Mouse (Mus musculus): Measurements from ENCODE around the gene Aicda. TPM values are rescaled to one million over a fixed set of nuclear protein-coding genes. Genes with fewer than 3 reads are reported as not detected.

Gene Aicda
- total RNA-seq, 1 experiment: 0.76 TPM

- H3K4me3 ChIP-seq (ENCODE audit: insufficient read depth in 1 of 2, low read depth in 1 of 2, low read length in 2 of 2, poor library complexity in 1 of 2, severe bottlenecking in 1 of 2): no peak overlapping the region
- in situ Hi-C loops (cut with MboI; ENCODE audit: low sequenced_read_pairs in 2 of 2, unreplicated experiment in 2 of 2): no loop called here
- no peak for DNase-seq (ENCODE audit: low read depth, low spot score)
- TF ChIP-seq CHD2 (IDR thresholded peaks at IDR 0.05; ENCODE audit: low read depth, low read length): no peak
- H3K9me3 ChIP-seq (ENCODE audit: control insufficient read depth, insufficient read depth, low read depth, low read length): no peaks in the 10 kb centered on the region
- H3K4me1 ChIP-seq (ENCODE audit: control insufficient read depth in 2 of 2, insufficient read depth in 2 of 2, low read length in 2 of 2, poor library complexity in 1 of 2): no peaks in the 10 kb centered on the region
- H3K36me3 ChIP-seq (ENCODE audit: control insufficient read depth, insufficient read depth, low read length, poor library complexity, severe bottlenecking): no peaks in the 10 kb centered on the region
- no peak overlapping the region for H3K27ac ChIP-seq (ENCODE audit: insufficient read depth, low read depth, low read length, poor library complexity, severe bottlenecking)
- no peak overlapping the region for H3K9ac ChIP-seq (ENCODE audit: insufficient read depth, low read depth, low read length, poor library complexity, severe bottlenecking)
Observed at GRCm38 (mm10) chr6:122543574-122543973, 10.0 kb upstream of the Aicda start.

- DNase-seq (ENCODE audit: low read depth, low spot score): no peak
- no peak for TF ChIP-seq HCFC1 (IDR thresholded peaks at IDR 0.05; ENCODE audit: borderline replicate concordance, insufficient read depth, low read length)
- TF ChIP-seq ZNF384 (IDR thresholded peaks at IDR 0.05; ENCODE audit: low read depth, low read length): no peak
- TF ChIP-seq CHD2 (IDR thresholded peaks at IDR 0.05; ENCODE audit: low read depth, low read length): no peak
- TF ChIP-seq MAFK (IDR thresholded peaks at IDR 0.05; ENCODE audit: insufficient read depth, low read depth, low read length): no peak
- TF ChIP-seq ZC3H11A (IDR thresholded peaks at IDR 0.05; ENCODE audit: borderline replicate concordance, low read depth, low read length): no peak
- H3K9me3 ChIP-seq (ENCODE audit: control insufficient read depth, insufficient read depth, low read depth, low read length): no peaks in the 10 kb centered on the region
- no peak overlapping the region for H3K9ac ChIP-seq (ENCODE audit: insufficient read depth, low read depth, low read length, poor library complexity, severe bottlenecking)
- H3K4me3 ChIP-seq (ENCODE audit: insufficient read depth in 1 of 2, low read depth in 1 of 2, low read length in 2 of 2, poor library complexity in 1 of 2, severe bottlenecking in 1 of 2): no peak overlapping the region
- no peak overlapping the region for H3K27ac ChIP-seq (ENCODE audit: insufficient read depth, low read depth, low read length, poor library complexity, severe bottlenecking)
- no peaks in the 10 kb centered on the region for H3K4me1 ChIP-seq (ENCODE audit: control insufficient read depth in 2 of 2, insufficient read depth in 2 of 2, low read length in 2 of 2, poor library complexity in 1 of 2)
- in situ Hi-C loops (cut with MboI; ENCODE audit: low sequenced_read_pairs in 2 of 2, unreplicated experiment in 2 of 2): no loop called here
- no peaks in the 10 kb centered on the region for H3K36me3 ChIP-seq (ENCODE audit: control insufficient read depth, insufficient read depth, low read length, poor library complexity, severe bottlenecking)
Observed at GRCm38 (mm10) chr6:122544672-122545071, 8.9 kb upstream of the Aicda start.

- no peak for DNase-seq (ENCODE audit: low read depth, low spot score)
- Histone ChIP-seq H3K36me3 (ENCODE audit: control insufficient read depth, insufficient read depth, low read length, poor library complexity, severe bottlenecking) (no peaks in the 10 kb centered on the region), H3K9me3 (ENCODE audit: control insufficient read depth, insufficient read depth, low read depth, low read length) (no peaks in the 10 kb centered on the region), H3K9ac (ENCODE audit: insufficient read depth, low read depth, low read length, poor library complexity, severe bottlenecking) (no peak overlapping the region), H3K4me3 (ENCODE audit: insufficient read depth in 1 of 2, low read depth in 1 of 2, low read length in 2 of 2, poor library complexity in 1 of 2, severe bottlenecking in 1 of 2) (no peak overlapping the region), H3K4me1 (ENCODE audit: control insufficient read depth in 2 of 2, insufficient read depth in 2 of 2, low read length in 2 of 2, poor library complexity in 1 of 2) (no peaks in the 10 kb centered on the region), H3K27ac (ENCODE audit: insufficient read depth, low read depth, low read length, poor library complexity, severe bottlenecking) (no peak overlapping the region)
- TF ChIP-seq MAFK (IDR thresholded peaks at IDR 0.05; ENCODE audit: insufficient read depth, low read depth, low read length) (no peak), ZNF384 (IDR thresholded peaks at IDR 0.05; ENCODE audit: low read depth, low read length) (no peak), CHD2 (IDR thresholded peaks at IDR 0.05; ENCODE audit: low read depth, low read length) (no peak), ZC3H11A (IDR thresholded peaks at IDR 0.05; ENCODE audit: borderline replicate concordance, low read depth, low read length) (no peak), HCFC1 (IDR thresholded peaks at IDR 0.05; ENCODE audit: borderline replicate concordance, insufficient read depth, low read length) (no peak)
- in situ Hi-C loops (cut with MboI; ENCODE audit: low sequenced_read_pairs in 2 of 2, unreplicated experiment in 2 of 2): no loop called here
Observed at GRCm38 (mm10) chr6:122545289-122545882, 8.2 kb upstream of the Aicda start.

- H3K27ac ChIP-seq (ENCODE audit: insufficient read depth, low read depth, low read length, poor library complexity, severe bottlenecking): no peak overlapping the region
- TF ChIP-seq HCFC1 (IDR thresholded peaks at IDR 0.05; ENCODE audit: borderline replicate concordance, insufficient read depth, low read length) (no peak), CHD2 (IDR thresholded peaks at IDR 0.05; ENCODE audit: low read depth, low read length) (no peak), ZC3H11A (IDR thresholded peaks at IDR 0.05; ENCODE audit: borderline replicate concordance, low read depth, low read length) (no peak), MAFK (IDR thresholded peaks at IDR 0.05; ENCODE audit: insufficient read depth, low read depth, low read length) (no peak), ZNF384 (IDR thresholded peaks at IDR 0.05; ENCODE audit: low read depth, low read length) (no peak)
- DNase-seq (ENCODE audit: low read depth, low spot score): no peak
- no peaks in the 10 kb centered on the region for H3K36me3 ChIP-seq (ENCODE audit: control insufficient read depth, insufficient read depth, low read length, poor library complexity, severe bottlenecking)
- no peaks in the 10 kb centered on the region for H3K9me3 ChIP-seq (ENCODE audit: control insufficient read depth, insufficient read depth, low read depth, low read length)
- in situ Hi-C loops (cut with MboI; ENCODE audit: low sequenced_read_pairs in 2 of 2, unreplicated experiment in 2 of 2): no loop called here
- H3K4me3 ChIP-seq (ENCODE audit: insufficient read depth in 1 of 2, low read depth in 1 of 2, low read length in 2 of 2, poor library complexity in 1 of 2, severe bottlenecking in 1 of 2): no peak overlapping the region
- no peaks in the 10 kb centered on the region for H3K4me1 ChIP-seq (ENCODE audit: control insufficient read depth in 2 of 2, insufficient read depth in 2 of 2, low read length in 2 of 2, poor library complexity in 1 of 2)
- no peak overlapping the region for H3K9ac ChIP-seq (ENCODE audit: insufficient read depth, low read depth, low read length, poor library complexity, severe bottlenecking)
Observed at GRCm38 (mm10) chr6:122545948-122546347, 7.7 kb upstream of the Aicda start.

GRCm38 (mm10) chr6:122554102-122554501 is 501 bp downstream of the Aicda start:
- Histone ChIP-seq H3K9me3 (ENCODE audit: control insufficient read depth, insufficient read depth, low read depth, low read length) (no peaks in the 10 kb centered on the region), H3K4me3 (ENCODE audit: insufficient read depth in 1 of 2, low read depth in 1 of 2, low read length in 2 of 2, poor library complexity in 1 of 2, severe bottlenecking in 1 of 2) (no peak overlapping the region), H3K4me1 (ENCODE audit: control insufficient read depth in 2 of 2, insufficient read depth in 2 of 2, low read length in 2 of 2, poor library complexity in 1 of 2) (peaks cover 0 to 2% of the 10 kb centered on the region in 2 experiments; a peak in 1 of 4 replicates), H3K9ac (ENCODE audit: insufficient read depth, low read depth, low read length, poor library complexity, severe bottlenecking) (no peak overlapping the region), H3K36me3 (ENCODE audit: control insufficient read depth, insufficient read depth, low read length, poor library complexity, severe bottlenecking) (no peaks in the 10 kb centered on the region), H3K27ac (ENCODE audit: insufficient read depth, low read depth, low read length, poor library complexity, severe bottlenecking) (no peak overlapping the region)
- DNase-seq (ENCODE audit: low read depth, low spot score): no peak
- in situ Hi-C loops (cut with MboI; ENCODE audit: low sequenced_read_pairs in 2 of 2, unreplicated experiment in 2 of 2): no loop called here
- TF ChIP-seq ZC3H11A (IDR thresholded peaks at IDR 0.05; ENCODE audit: borderline replicate concordance, low read depth, low read length): no peak
- no peak for TF ChIP-seq MAFK (IDR thresholded peaks at IDR 0.05; ENCODE audit: insufficient read depth, low read depth, low read length)
- no peak for TF ChIP-seq CHD2 (IDR thresholded peaks at IDR 0.05; ENCODE audit: low read depth, low read length)
- TF ChIP-seq HCFC1 (IDR thresholded peaks at IDR 0.05; ENCODE audit: borderline replicate concordance, insufficient read depth, low read length): no peak
- no peak for TF ChIP-seq ZNF384 (IDR thresholded peaks at IDR 0.05; ENCODE audit: low read depth, low read length)

Data from ES-E14 (cell line).